Mouse (Mus musculus): ENCODE measurements around the gene Gm10717.
"Not testable (repeated sequence)": the region's sequence is repeated elsewhere in the genome, so short reads cannot be mapped to it uniquely, and the experiment has no call there.

The Gm10717 gene

DNA sequence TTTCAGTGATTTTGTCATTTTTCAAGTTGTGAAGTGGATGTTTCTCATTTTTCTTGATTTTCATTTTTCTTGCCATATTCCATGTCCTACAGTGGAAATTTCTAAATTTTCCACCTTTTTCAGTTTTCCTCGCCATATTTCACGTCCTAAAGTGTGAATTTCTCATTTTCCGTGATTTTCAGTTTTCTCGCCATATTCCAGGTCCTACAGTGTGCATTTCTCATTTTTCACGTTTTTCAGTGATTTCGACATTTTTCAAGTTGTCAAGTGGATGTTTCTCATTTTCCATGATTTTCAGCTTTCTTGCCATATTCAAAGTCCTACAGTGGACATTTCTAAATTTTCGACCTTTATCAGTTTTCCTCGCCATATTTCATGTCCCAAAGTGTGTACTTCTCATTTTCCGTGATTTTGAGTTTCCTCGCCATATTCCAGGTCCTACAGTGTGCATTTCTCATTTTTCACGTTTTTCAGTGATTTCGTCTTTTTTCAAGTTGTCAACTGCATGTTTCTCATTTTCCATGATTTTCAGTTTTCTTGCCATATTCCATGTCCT is at the start of gene Gm10717:
Gene Gm10717 (plus strand): TSS at position 506 of the 556 bp plus-strand sequence.
- DNase-seq (ENCODE audit: low spot score in 2 of 2) = peak; percentile 64

DNA sequence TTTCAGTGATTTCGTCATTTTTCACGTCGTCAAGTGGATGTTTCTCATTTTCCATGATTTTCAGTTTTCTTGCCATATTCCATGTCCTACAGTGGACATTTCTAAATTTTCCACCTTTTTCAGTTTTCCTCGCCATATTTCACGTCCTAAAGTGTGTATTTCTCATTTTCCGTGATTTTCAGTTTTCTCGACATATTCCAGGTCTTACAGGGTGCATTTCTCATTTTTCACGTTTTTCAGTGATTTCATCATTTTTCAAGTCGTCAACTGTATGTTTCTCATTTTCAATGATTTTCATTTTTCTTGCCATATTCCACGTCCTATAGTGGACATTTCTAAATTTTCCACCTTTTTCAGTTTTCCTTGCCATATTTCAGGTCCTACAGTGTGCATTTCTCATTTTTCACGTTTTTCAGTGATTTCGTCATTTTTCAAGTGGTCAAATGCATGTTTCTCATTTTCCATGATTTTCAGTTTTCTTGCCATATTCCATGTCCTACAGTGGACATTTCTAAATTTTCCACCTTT is 24.7 kb upstream of the Gm10717 start, which contains the start of gene Gm10722:
Gene Gm10722 (plus strand): TSS at position 478 of the 528 bp plus-strand sequence.
- DNase-seq (ENCODE audit: low spot score in 2 of 2) = not testable (repeated sequence)

DNA sequence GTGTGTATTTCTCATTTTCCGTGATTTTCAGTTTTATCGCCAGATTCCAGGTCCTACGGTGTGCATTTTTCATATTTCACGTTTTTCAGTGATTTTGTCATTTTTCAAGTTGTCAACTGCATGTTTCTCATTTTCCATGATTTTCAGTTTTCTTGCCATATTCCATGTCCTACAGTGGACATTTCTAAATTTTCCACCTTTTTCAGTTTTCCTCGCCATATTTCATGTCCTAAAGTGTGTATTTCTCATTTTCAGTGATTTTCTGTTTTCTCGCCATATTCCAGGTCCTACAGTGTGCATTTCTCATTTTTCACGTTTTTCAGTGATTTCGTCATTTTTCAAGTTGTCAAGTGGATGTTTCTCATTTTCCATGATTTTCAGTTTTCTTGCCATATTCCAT is 24.2 kb upstream of the Gm10717 start:
- peak; percentile 17 to 18 for DNase-seq (ENCODE audit: low spot score in 2 of 2)

DNA sequence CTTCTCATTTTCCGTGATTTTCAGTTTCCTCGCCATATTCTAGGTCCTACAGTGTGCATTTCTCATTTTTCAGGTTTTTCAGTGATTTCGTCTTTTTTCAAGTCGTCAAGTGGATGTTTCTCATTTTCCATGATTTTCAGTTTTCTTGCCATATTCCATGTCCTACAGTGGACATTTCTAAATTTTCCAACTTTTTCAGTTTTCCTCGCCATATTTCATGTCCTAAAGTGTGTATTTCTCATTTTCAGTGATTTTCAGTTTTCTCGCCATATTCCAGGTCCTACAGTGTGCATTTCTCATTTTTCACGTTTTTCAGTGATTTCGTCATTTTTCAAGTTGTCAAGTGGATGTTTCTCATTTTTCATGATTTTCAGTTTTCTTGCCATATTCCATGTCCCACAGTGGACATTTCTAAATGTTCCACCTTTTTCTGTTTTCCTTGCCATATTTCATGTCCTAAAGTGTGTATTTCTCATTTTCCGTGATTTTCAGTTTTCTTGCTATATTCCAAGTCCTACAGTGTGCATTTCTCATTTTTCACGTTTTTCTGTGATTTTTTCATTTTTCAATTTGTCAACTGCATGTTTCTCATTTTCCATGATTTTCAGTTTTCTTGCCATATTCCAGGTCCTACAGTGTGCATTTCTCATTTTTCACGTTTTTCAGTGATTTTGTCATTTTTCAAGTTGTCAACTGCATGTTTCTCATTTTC is 23.1 kb upstream of the Gm10717 start:
- DNase-seq (ENCODE audit: low spot score in 2 of 2) = peak; percentile 100

DNA sequence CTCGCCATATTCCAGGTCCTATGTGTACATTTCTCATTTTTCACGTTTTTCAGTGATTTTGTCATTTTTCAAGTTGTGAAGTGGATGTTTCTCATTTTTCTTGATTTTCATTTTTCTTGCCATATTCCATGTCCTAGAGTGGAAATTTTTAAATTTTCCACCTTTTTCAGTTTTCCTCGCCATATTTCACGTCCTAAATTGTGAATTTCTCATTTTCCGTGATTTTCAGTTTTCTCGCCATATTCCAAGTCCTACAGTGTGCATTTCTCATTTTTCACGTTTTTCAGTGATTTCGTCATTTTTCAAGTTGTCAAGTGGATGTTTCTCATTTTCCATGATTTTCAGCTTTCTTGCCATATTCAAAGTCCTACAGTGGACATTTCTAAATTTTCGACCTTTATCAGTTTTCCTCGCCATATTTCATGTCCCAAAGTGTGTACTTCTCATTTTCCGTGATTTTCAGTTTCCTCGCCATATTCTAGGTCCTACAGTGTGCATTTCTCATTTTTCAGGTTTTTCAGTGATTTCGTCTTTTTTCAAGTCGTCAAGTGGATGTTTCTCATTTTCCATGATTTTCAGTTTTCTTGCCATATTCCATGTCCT is 22.3 kb upstream of the Gm10717 start, which contains the start of gene Gm11168:
Gene Gm11168 (plus strand): TSS at position 553 of the 603 bp plus-strand sequence.
- peak in 1 of 2 experiments; percentile 6 for DNase-seq (ENCODE audit: low spot score in 2 of 2)

DNA sequence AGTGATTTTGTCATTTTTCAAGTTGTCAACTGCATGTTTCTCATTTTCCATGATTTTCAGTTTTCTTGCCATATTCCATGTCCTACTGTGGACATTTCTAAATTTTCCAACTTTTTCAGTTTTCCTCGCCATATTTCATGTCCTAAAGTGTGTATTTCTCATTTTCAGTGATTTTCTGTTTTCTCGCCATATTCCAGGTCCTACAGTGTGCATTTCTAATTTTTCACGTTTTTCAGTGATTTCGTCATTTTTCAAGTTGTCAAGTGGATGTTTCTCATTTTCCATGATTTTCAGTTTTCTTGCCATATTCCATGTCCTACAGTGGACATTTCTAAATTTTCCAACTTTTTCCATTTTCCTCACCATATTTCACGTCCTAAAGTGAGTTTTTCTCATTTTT is 19.0 kb upstream of the Gm10717 start:
- not testable (repeated sequence) for DNase-seq (ENCODE audit: low spot score in 2 of 2)

DNA sequence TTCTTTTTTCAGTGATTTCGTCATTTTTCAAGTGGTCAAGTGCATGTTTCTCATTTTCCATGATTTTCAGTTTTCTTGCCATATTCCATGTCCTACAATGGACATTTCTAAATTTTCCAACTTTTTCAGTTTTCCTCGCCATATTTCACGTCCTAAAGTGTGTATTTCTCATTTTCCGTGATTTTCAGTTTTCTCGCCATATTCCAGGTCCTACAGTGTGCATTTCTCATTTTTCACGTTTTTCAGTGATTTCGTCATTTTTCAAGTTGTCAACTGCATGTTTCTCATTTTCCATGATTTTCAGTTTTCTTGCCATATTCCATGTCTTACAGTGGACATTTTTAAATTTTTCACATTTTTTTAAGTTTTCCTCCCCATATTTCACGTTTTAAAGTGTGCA is 18.6 kb upstream of the Gm10717 start:
- DNase-seq (ENCODE audit: low spot score in 2 of 2) = peak; percentile 81 to 83

DNA sequence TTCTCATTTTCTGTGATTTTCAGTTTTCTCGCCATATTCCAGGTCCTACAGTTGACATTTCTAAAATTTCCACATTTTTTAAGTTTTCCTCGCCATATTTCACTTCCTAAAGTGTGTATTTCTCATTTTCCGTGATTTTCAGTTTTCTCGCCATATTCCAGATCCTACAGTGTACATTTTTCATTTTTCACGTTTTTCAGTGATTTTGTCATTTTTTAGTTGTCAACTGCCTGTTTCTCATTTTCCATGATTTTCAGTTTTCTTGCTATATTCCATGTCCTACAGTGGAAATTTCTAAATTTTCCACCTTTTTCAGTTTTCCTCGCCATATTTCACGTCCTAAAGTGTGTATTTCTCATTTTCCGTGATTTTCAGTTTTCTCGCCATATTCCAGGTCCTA is 17.9 kb upstream of the Gm10717 start:
- not testable (repeated sequence) for DNase-seq (ENCODE audit: low spot score in 2 of 2)

DNA sequence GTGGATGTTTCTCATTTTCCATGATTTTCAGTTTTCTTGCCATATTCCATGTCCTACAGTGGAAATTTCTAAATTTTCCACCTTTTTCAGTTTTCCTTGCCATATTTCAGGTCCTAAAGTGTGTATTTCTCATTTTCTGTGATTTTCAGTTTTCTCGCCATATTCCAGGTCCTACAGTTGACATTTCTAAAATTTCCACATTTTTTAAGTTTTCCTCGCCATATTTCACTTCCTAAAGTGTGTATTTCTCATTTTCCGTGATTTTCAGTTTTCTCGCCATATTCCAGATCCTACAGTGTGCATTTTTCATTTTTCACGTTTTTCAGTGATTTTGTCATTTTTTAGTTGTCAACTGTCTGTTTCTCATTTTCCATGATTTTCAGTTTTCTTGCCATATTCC is 15.9 kb upstream of the Gm10717 start:
- DNase-seq (ENCODE audit: low spot score in 2 of 2) = not testable (repeated sequence)

DNA sequence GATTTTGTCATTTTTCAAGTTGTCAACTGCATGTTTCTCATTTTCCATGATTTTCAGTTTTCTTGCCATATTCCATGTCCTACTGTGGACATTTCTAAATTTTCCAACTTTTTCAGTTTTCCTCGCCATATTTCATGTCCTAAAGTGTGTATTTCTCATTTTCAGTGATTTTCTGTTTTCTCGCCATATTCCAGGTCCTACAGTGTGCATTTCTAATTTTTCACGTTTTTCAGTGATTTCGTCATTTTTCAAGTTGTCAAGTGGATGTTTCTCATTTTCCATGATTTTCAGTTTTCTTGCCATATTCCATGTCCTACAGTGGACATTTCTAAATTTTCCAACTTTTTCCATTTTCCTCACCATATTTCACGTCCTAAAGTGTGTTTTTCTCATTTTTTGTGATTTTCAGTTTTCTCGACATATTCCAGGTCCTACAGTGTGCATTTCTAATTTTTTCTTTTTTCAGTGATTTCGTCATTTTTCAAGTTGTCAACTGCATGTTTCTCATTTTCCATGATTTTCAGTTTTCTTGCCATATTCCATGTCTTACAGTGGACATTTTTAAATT is 13.1 kb upstream of the Gm10717 start:
- DNase-seq (ENCODE audit: low spot score in 2 of 2) = not testable (repeated sequence)

DNA sequence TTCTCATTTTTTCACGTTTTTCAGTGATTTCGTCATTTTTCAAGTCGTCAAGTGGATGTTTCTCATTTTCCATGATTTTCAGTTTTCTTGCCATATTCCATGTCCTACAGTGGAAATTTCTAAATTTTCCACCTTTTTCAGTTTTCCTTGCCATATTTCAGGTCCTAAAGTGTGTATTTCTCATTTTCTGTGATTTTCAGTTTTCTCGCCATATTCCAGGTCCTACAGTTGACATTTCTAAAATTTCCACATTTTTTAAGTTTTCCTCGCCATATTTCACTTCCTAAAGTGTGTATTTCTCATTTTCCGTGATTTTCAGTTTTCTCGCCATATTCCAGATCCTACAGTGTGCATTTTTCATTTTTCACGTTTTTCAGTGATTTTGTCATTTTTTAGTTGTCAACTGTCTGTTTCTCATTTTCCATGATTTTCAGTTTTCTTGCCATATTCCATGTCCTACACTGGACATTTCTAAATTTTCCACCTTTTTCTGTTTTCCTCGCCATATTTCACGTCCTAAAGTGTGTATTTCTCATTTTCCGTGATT is 12.4 kb upstream of the Gm10717 start, which contains the start of gene Gm10721:
Gene Gm10721 (plus strand): TSS at position 408 of the 547 bp plus-strand sequence.
- not testable (repeated sequence) for DNase-seq (ENCODE audit: low spot score in 2 of 2)

DNA sequence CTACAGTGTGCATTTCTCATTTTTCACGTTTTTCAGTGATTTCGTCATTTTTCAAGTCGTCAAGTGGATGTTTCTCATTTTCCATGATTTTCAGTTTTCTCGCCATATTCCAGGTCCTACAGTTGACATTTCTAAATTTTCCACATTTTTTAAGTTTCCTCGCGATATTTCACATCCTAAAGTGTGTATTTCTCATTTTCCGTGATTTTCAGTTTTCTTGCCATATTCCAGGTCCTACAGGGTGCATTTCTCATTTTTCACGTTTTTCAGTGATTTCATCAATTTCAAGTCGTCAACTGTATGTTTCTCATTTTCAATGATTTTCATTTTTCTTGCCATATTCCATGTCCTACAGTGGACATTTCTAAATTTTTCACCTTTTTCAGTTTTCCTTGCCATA is 9.9 kb upstream of the Gm10717 start, which contains the start of gene Gm10720:
Gene Gm10720 (plus strand): TSS at position 301 of the 400 bp plus-strand sequence.
- DNase-seq (ENCODE audit: low spot score in 2 of 2) = not testable (repeated sequence)

DNA sequence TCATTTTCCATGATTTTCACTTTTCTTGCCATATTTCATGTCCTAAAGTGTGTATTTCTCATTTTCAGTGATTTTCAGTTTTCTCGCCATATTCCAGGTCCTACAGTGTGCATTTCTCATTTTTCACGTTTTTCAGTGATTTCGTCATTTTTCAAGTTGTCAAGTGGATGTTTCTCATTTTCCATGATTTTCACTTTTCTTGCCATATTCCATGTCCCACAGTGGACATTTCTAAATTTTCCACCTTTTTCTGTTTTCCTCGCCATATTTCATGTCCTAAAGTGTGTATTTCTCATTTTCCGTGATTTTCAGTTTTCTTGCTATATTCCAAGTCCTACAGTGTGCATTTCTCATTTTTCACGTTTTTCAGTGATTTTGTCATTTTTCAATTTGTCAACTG is 9.3 kb upstream of the Gm10717 start:
- DNase-seq (ENCODE audit: low spot score in 2 of 2) = peak; percentile 2 to 6

DNA sequence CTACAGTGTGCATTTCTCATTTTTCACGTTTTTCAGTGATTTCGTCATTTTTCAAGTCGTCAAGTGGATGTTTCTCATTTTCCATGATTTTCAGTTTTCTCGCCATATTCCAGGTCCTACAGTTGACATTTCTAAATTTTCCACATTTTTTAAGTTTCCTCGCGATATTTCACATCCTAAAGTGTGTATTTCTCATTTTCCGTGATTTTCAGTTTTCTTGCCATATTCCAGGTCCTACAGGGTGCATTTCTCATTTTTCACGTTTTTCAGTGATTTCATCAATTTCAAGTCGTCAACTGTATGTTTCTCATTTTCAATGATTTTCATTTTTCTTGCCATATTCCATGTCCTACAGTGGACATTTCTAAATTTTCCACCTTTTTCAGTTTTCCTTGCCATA is 8.1 kb upstream of the Gm10717 start, which contains the start of gene Gm10719:
Gene Gm10719 (plus strand): TSS at position 301 of the 400 bp plus-strand sequence.
- DNase-seq (ENCODE audit: low spot score in 2 of 2) = not testable (repeated sequence)

DNA sequence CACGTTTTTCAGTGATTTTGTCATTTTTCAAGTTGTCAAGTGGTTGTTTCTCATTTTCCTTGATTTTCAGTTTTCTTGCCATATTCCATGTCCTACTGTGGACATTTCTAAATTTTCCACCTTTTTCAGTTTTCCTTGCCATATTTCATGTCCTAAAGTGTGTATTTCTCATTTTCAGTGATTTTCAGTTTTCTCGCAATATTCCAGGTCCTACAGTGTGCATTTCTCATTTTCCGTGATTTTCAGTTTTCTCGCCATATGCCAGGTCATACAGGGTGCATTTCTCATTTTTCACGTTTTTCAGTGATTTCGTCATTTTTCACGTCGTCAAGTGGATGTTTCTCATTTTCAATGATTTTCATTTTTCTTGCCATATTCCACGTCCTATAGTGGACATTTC is 6.3 kb upstream of the Gm10717 start:
- DNase-seq (ENCODE audit: low spot score in 2 of 2) = peak; percentile 92 to 100

DNA sequence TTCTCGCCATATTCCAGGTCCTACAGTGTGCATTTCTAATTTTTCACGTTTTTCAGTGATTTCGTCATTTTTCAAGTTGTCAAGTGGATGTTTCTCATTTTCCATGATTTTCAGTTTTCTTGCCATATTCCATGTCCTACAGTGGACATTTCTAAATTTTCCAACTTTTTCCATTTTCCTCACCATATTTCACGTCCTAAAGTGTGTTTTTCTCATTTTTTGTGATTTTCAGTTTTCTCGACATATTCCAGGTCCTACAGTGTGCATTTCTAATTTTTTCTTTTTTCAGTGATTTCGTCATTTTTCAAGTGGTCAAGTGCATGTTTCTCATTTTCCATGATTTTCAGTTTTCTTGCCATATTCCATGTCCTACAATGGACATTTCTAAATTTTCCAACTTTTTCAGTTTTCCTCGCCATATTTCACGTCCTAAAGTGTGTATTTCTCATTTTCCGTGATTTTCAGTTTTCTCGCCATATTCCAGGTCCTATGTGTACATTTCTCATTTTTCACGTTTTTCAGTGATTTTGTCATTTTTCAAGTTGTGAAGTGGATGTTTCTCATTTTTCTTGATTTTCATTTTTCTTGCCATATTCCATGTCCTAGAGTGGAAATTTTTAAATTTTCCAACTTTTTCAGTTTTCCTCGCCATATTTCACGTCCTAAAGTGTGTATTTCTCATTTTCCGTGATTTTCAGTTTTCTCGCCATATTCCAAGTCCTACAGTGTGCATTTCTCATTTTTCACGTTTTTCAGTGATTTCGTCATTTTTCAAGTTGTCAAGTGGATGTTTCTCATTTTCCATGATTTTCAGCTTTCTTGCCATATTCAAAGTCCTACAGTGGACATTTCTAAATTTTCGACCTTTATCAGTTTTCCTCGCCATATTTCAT is 5.1 kb upstream of the Gm10717 start:
- peak; percentile 85 for DNase-seq (ENCODE audit: low spot score in 2 of 2)

DNA sequence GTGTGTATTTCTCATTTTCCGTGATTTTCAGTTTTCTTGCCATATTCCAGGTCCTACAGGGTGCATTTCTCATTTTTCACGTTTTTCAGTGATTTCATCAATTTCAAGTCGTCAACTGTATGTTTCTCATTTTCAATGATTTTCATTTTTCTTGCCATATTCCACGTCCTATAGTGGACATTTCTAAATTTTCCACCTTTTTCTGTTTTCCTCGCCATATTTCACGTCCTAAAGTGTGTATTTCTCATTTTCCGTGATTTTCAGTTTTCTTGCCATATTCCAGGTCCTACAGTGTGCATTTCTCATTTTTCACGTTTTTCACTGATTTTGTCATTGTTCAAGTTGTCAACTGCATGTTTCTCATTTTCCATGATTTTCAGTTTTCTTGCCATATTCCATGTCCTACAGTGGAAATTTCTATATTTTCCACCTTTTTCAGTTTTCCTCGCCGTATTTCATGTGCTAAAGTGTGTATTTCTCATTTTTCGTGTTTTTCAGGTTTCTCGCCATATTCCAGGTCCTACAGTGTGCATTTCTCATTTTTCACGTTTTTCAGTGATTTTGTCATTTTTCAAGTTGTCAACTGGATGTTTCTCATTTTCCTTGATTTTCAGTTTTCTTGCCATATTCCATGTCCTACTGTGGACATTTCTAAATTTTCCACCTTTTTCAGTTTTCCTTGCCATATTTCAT is 2.8 kb upstream of the Gm10717 start:
- peak; percentile 59 to 72 for DNase-seq (ENCODE audit: low spot score in 2 of 2)

DNA sequence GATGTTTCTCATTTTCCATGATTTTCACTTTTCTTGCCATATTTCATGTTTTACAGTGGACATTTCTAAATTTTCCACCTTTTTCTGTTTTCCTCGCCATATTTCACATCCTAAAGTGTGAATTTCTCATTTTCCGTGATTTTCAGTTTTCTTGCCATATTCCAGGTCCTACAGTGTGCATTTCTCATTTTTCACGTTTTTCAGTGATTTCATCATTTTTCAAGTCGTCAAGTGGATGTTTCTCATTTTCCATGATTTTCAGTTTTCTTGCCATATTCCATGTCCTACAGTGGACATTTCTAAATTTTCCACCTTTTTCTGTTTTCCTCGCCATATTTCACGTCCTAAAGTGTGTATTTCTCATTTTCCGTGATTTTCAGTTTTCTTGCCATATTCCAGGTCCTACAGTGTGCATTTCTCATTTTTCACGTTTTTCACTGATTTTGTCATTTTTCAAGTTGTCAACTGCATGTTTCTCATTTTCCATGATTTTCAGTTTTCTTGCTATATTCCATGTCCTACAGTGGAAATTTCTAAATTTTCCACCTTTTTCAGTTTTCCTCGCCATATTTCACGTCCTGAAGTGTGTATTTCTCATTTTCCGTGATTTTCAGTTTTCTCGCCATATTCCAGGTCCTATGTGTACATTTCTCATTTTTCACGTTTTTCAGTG is 1.8 kb upstream of the Gm10717 start, which contains the start of gene Gm10718:
Gene Gm10718 (plus strand): TSS at position 236 of the 673 bp plus-strand sequence.
- peak; percentile 20 to 24 for DNase-seq (ENCODE audit: low spot score in 2 of 2)

DNA sequence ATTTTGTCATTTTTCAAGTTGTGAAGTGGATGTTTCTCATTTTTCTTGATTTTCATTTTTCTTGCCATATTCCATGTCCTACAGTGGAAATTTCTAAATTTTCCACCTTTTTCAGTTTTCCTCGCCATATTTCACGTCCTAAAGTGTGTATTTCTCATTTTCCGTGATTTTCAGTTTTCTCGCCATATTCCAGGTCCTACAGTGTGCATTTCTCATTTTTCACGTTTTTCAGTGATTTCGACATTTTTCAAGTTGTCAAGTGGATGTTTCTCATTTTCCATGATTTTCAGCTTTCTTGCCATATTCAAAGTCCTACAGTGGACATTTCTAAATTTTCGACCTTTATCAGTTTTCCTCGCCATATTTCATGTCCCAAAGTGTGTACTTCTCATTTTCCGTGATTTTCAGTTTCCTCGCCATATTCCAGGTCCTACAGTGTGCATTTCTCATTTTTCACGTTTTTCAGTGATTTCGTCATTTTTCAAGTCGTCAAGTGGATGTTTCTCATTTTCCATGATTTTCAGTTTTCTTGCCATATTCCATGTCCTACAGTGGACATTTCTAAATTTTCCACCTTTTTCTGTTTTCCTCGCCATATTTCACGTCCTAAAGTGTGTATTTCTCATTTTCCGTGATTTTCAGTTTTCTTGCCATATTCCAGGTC is 1.1 kb upstream of the Gm10717 start:
- peak; percentile 82 to 86 for DNase-seq (ENCODE audit: low spot score in 2 of 2)

All from spleen, postnatal 14 days (tissue).